Mouse (Mus musculus) testis, adult 2 months (tissue): ENCODE measurements at regions not wholly inside any gene's neighbourhood (a gene's known extent, or its start where the extent isn't known, plus 50 kb on each side); places are given as distances from the start of the nearest gene placed in this dataset.

Source experiments
- H3K27ac ChIP-seq: fragments of 200-500 bp; 2 replicates; pipeline ENCODE4 v1.5.1; 2012; ENCODE audit warnings: low read depth, low read length; ENCODE audit not compliant: control insufficient read depth, insufficient read depth
- H3K27me3 ChIP-seq: fragments of 200-500 bp; 2 replicates; pipeline ENCODE4 v1.6.1; 2012; ENCODE audit warnings: mild to moderate bottlenecking, low read length, moderate library complexity; ENCODE audit not compliant: control insufficient read depth, insufficient read depth
- H3K36me3 ChIP-seq: fragments of 200-500 bp; 2 replicates; pipeline ENCODE4 v1.6.1; 2012; ENCODE audit warnings: mild to moderate bottlenecking, low read length; ENCODE audit not compliant: control insufficient read depth, insufficient read depth
- H3K4me1 ChIP-seq: fragments of 200-500 bp; 2 replicates; pipeline ENCODE4 v1.6.1; 2012; ENCODE audit warnings: low read length; ENCODE audit not compliant: control insufficient read depth, insufficient read depth
- H3K4me3 ChIP-seq: fragments of 200-500 bp; 2 replicates; pipeline ENCODE4 v1.5.1; 2012; ENCODE audit warnings: low read depth, mild to moderate bottlenecking, low read length, moderate library complexity, mixed read lengths; ENCODE audit not compliant: control insufficient read depth
- CTCF ChIP-seq: fragments of 200-500 bp; IDR thresholded peaks from 2 replicates; pipeline ENCODE4 v1.5.1; 2012; ENCODE audit warnings: low read depth, mild to moderate bottlenecking, inconsistent platforms, low read length, moderate library complexity; ENCODE audit not compliant: control insufficient read depth, insufficient read depth, insufficient replicate concordance
- POLR2A ChIP-seq: fragments of 200-500 bp; IDR thresholded peaks from 2 replicates; pipeline ENCODE4 v1.6.1; 2012; ENCODE audit warnings: low read depth, mild to moderate bottlenecking, inconsistent platforms, low read length, moderate library complexity; ENCODE audit not compliant: control insufficient read depth

DNA sequence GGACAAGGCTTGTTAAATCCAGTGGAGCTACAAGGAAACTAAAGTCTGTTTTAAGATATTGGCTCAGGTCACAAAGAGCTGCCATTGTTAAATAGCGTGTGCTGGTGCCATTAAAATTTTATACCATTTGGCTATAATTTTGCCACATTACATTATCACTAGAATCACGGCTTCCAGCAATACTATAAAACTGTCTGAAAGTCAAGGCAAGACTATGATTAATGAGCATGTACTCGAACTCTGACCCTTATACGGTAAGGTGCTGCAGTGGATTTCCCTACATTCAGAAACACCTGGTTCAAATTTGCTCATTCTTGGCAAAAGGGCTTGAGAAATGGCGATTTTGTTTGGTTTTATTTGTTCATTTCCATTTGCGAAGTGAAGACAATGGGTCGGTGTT lies 119.2 kb upstream of the Mon1b start:
- Histone ChIP-seq H3K27me3 (no peaks in the 10 kb centered on the region), H3K4me3 (no peak overlapping the region), H3K4me1 (no peaks in the 10 kb centered on the region), H3K36me3 (no peaks in the 10 kb centered on the region), H3K27ac (no peak overlapping the region)
- no peak for TF ChIP-seq CTCF
- TF ChIP-seq POLR2A = no peak

GRCm38 (mm10) chr8:113517912-113518311 lies 117.5 kb upstream of the Mon1b start:
- Histone ChIP-seq H3K36me3 (no peaks in the 10 kb centered on the region), H3K27ac (no peak overlapping the region)
- TF ChIP-seq POLR2A = no peak
- TF ChIP-seq CTCF = no peak

GRCm38 (mm10) chr8:113523561-113523960 lies 111.8 kb upstream of the Mon1b start:
- H3K27ac ChIP-seq = no peak overlapping the region
- H3K36me3 ChIP-seq = no peaks in the 10 kb centered on the region
- no peak overlapping the region for H3K4me3 ChIP-seq
- H3K27me3 ChIP-seq = no peaks in the 10 kb centered on the region
- no peaks in the 10 kb centered on the region for H3K4me1 ChIP-seq
- TF ChIP-seq CTCF = no peak

More at GRCm38 (mm10) chr8:113517912-113518311, 117.5 kb upstream of the Mon1b start:
- no peaks in the 10 kb centered on the region for H3K4me1 ChIP-seq
- peak overlapping the region; percentile 12; the same call in 1 of the 2 replicates for H3K4me3 ChIP-seq
- H3K27me3 ChIP-seq = no peaks in the 10 kb centered on the region

- Histone ChIP-seq H3K4me1 (no peaks in the 10 kb centered on the region), H3K27ac (no peak overlapping the region), H3K27me3 (no peaks in the 10 kb centered on the region), H3K36me3 (no peaks in the 10 kb centered on the region), H3K4me3 (no peak overlapping the region)
- TF ChIP-seq CTCF = no peak
Measured at GRCm38 (mm10) chr8:113531116-113531665, 104.2 kb upstream of the Mon1b start.

GRCm38 (mm10) chr8:113532881-113533280 lies 102.5 kb upstream of the Mon1b start:
- H3K27ac ChIP-seq = no peak overlapping the region
- no peak for TF ChIP-seq POLR2A
- no peak for TF ChIP-seq CTCF
- H3K4me1 ChIP-seq = no peaks in the 10 kb centered on the region
- H3K36me3 ChIP-seq = no peaks in the 10 kb centered on the region
- H3K4me3 ChIP-seq = no peak overlapping the region
- H3K27me3 ChIP-seq = no peaks in the 10 kb centered on the region

DNA sequence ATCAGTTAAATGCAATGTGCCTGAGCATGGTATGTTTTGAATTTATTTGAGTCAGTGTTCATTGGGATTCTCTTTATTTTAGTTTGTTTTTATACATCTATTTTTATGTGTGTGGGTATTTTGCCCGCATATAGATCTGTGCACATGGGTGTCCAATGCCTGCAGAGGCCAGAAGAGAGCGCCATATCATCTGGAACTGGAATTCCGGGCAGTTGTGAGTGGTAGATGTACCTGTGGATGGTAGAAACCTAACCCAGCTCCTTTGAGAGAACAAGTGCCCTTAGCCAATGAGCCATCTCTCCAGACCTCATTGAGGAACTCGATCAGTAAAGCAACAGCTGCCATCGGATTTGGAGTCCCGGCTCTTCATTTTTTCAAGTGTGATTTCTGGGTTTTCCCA lies 94.0 kb upstream of the Mon1b start:
- Histone ChIP-seq H3K27ac (no peak overlapping the region), H3K4me3 (no peak overlapping the region), H3K36me3 (no peaks in the 10 kb centered on the region), H3K4me1 (peaks cover 2% of the 10 kb centered on the region; the same call in 1 of the 2 replicates), H3K27me3 (no peaks in the 10 kb centered on the region)
- TF ChIP-seq POLR2A (no peak), CTCF (no peak)

DNA sequence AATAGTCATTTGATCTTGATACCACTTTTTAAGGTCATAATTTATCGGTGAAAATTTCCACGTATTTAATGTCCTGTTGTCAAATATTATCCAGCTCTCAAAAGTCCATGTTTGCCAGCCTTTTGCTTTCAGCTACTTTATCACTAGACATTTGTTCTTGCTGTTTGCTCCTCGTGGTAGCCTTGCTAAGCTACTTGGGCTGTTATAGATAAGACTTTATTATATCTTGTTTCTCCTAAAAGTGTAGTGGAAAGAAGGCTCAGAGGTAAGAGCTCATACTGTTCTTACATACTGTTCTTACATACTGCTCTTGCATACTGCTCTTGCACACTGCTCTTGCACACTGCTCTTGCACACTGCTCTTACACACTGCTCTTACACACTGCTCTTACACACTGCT lies 93.3 kb upstream of the Mon1b start:
- Histone ChIP-seq H3K27ac (no peak overlapping the region), H3K27me3 (no peaks in the 10 kb centered on the region), H3K36me3 (no peaks in the 10 kb centered on the region), H3K4me1 (peaks cover 2% of the 10 kb centered on the region; the same call in 1 of the 2 replicates), H3K4me3 (no peak overlapping the region)
- TF ChIP-seq CTCF (no peak), POLR2A (no peak)

- H3K4me1 ChIP-seq = peaks cover 2% of the 10 kb centered on the region; the same call in 1 of the 2 replicates
- H3K4me3 ChIP-seq = no peak overlapping the region
- H3K27me3 ChIP-seq = no peaks in the 10 kb centered on the region
- H3K27ac ChIP-seq = no peak overlapping the region
- no peak for TF ChIP-seq POLR2A
- TF ChIP-seq CTCF = no peak
- H3K36me3 ChIP-seq = no peaks in the 10 kb centered on the region
Measured at GRCm38 (mm10) chr8:113542713-113543112, 92.7 kb upstream of the Mon1b start.
